Comparison of ENCODE assay signal across 8 mouse cellular contexts in genomic region chr2:31683666-31684065, GRCm38 (mm10). TPM values are rescaled to one million over a fixed set of nuclear protein-coding genes. Genes with fewer than 3 reads are reported as not detected.
DNase-seq lines count a peak whose midpoint lies in the region; TF ChIP-seq lines count a peak whose summit lies in the region.
"Had no signal": no experiment of that assay in that cellular context is flagged by ENCODE, and none has a peak within 500 bp of the region (broad histone marks: within the 10 kb centered on the region; RNA-seq: fewer than 3 reads in every experiment).

No protein-coding gene starts in this region.

- H3K4me3 ChIP-seq in thymus, adult 2 months (ENCODE audit: control insufficient read depth, insufficient read depth, low read length), result no peak overlapping the region

- no peaks in the 10 kb centered on the region for H3K4me1 ChIP-seq in thymus, adult 2 months (replicated peaks; ENCODE audit: control insufficient read depth, insufficient read depth, low read length)

- peaks cover 15% of the 10 kb centered on the region for H3K36me3 ChIP-seq in thymus, adult 2 months (ENCODE audit: control insufficient read depth, insufficient read depth, low read length)

- no peak overlapping the region for H3K27ac ChIP-seq in thymus, adult 2 months (ENCODE audit: control insufficient read depth, insufficient read depth, low read length)

- no peak for TF ChIP-seq POLR2A in thymus, adult 2 months (IDR thresholded peaks at IDR 0.05; ENCODE audit: control insufficient read depth, extremely low read depth, insufficient read depth, low read length, poor library complexity)

- DNase-seq in thymus, adult 2 months, result peak; percentile 56
- DNase-seq in thymus, adult 18-20 months, result no peak
- DNase-seq in adrenal gland, adult 18-20 months (ENCODE audit: low spot score in 2 of 2), result peak; percentile 34 to 62
- peak; percentile 82 for DNase-seq in embryo, embryonic 10.5 days (ENCODE audit: low spot score)
- peak; percentile 56 to 86 for DNase-seq in kidney, postnatal 36 days
- DNase-seq in lung, adult 18-20 months, result peak; percentile 30 to 46
- DNase-seq in skeletal muscle tissue, adult 2 months (ENCODE audit: low read depth, low spot score), result peak; percentile 48

- TF ChIP-seq CTCF in thymus, adult 2 months (IDR thresholded peaks at IDR 0.05; ENCODE audit: borderline replicate concordance, control insufficient read depth, extremely low read depth, insufficient read depth, low read length, poor library complexity), result no peak

- 37% methylated on average over 2 of the region's 2 CpGs for WGBS in thymus, adult 2 months

- H3K27me3 ChIP-seq in thymus, adult 2 months (ENCODE audit: control insufficient read depth, insufficient read depth, low read length), result no peaks in the 10 kb centered on the region

RNA-seq across cellular contexts. Expression of gene Abl1, which starts 4.5 kb away (rescaled TPM):
- 93.4 and 105 TPM in 2 replicates for polyA plus RNA-seq in thymus, adult 2 months (2012; rRNA removed)
- 10 to 100 TPM; 43.6 to 59.5 TPM for total RNA-seq in adrenal gland, adult 18-20 months (2021)

RNA-seq across cellular contexts. Expression of gene Exosc2, which starts 13.2 kb away (rescaled TPM):
- 24.2 and 27.9 TPM in 2 replicates for polyA plus RNA-seq in thymus, adult 2 months (2012; rRNA removed)
- total RNA-seq in adrenal gland, adult 18-20 months (2021), result 10 to 100 TPM; 21.9 to 24.5 TPM

RNA-seq across cellular contexts. Expression of gene Prdm12, which starts 43.8 kb away (rescaled TPM):
- polyA plus RNA-seq in thymus, adult 2 months (2012; rRNA removed), result 0.04 and 0.06 TPM in 2 replicates
- not detected for total RNA-seq in adrenal gland, adult 18-20 months (2021)
- polyA plus RNA-seq: heart, embryonic 14.5 days had no signal

Comparison
In these comparisons a context has a peak if more than half of its experiments do, and no peak if none do; other contexts are left out.
1. DNase-seq: peak in thymus, adult 2 months (single experiment), adrenal gland, adult 18-20 months (2 of 2), embryo, embryonic 10.5 days (single experiment), kidney, postnatal 36 days (2 of 2), lung, adult 18-20 months (2 of 2) and skeletal muscle tissue, adult 2 months (single experiment); none in thymus, adult 18-20 months (0 of 2).